Mouse (Mus musculus) hindbrain, embryonic 14.5 days (tissue): ENCODE measurements around the gene Jam2. TPM values are rescaled to one million over a fixed set of nuclear protein-coding genes. Genes with fewer than 3 reads are reported as not detected.

Source experiments
- ATAC-seq: fragments of 200-750 bp; cut with Nextera tagmentation; 2 replicates; pipeline ENCODE4 v1.8.0; 2017; ENCODE audit warnings: moderate number of reproducible peaks, mild to moderate bottlenecking, moderate TSS enrichment, moderate library complexity; ENCODE audit not compliant: low FRiP score
- DNase-seq: peaks from one replicate; pipeline ENCODE4 v3.0.0-alpha.2; 2015; ENCODE audit warnings: low spot score
- H3K27ac ChIP-seq: fragments of 300-500 bp; sonication (generic); 2 replicates; pipeline ENCODE4 v1.5.1; 2014; ENCODE audit warnings: mild to moderate bottlenecking, moderate library complexity
- H3K27me3 ChIP-seq: fragments of 300-500 bp; sonication (generic); 2 replicates; pipeline ENCODE4 v1.6.1; 2014; ENCODE audit warnings: mild to moderate bottlenecking, low read length, mixed read lengths; ENCODE audit not compliant: control insufficient read depth, insufficient read depth
- H3K36me3 ChIP-seq: fragments of 300-500 bp; sonication (generic); replicated peaks from 2 replicates; pipeline ENCODE4 v1.6.1; 2014; ENCODE audit not compliant: control insufficient read depth, insufficient read depth
- H3K4me1 ChIP-seq: fragments of 300-500 bp; sonication (generic); replicated peaks from 2 replicates; pipeline ENCODE4 v1.6.1; 2014; ENCODE audit warnings: antibody characterized with exemption, low read length, mixed read lengths; ENCODE audit not compliant: control insufficient read depth, insufficient read depth
- H3K4me2 ChIP-seq: fragments of 300-500 bp; sonication (generic); replicated peaks from 2 replicates; pipeline ENCODE4 v1.6.1; 2014; ENCODE audit warnings: mild to moderate bottlenecking, moderate library complexity
- H3K4me3 ChIP-seq: fragments of 300-500 bp; sonication (generic); replicated peaks from 2 replicates; pipeline ENCODE4 v1.5.1; 2014; ENCODE audit warnings: mild to moderate bottlenecking, low read length
- H3K9ac ChIP-seq: fragments of 300-500 bp; sonication (generic); 2 replicates; pipeline ENCODE4 v1.6.1; 2014
- H3K9me3 ChIP-seq: fragments of 300-500 bp; sonication (generic); 2 replicates; pipeline ENCODE4 v1.6.1; 2016; ENCODE audit warnings: low read length; ENCODE audit not compliant: control insufficient read depth
- WGBS: fragments of 180-500 bp; shearing (Covaris S2); extraction: QIAGEN DNeasy Blood & Tissue Kit; methylation state at CpG from one replicate; pipeline ENCODE4 v1.1.7; 2014; 5-methylcytosine and 5-hydroxymethylcytosine counted together
- polyA plus RNA-seq: library from polyadenylated mRNA; unstranded; fragments of >200 nt; fragmentation: Nextera tagmentation; extraction: Ambion mirVana; gene quantifications from 2 replicates; pipeline ENCODE4 v1.2.1, GENCODE M21; 2014

The Jam2 gene
- polyA plus RNA-seq, 1 experiment from 2014 or later: 34.0 TPM

GRCm38 (mm10) chr16:84831696-84832095 is 57.8 kb downstream of the Jam2 start:
- Histone ChIP-seq H3K4me2 (no peak overlapping the region), H3K4me3 (no peak overlapping the region), H3K9me3 (no peaks in the 10 kb centered on the region), H3K27me3 (no peaks in the 10 kb centered on the region), H3K9ac (no peak overlapping the region), H3K36me3 (peaks cover 54% of the 10 kb centered on the region), H3K27ac (no peak overlapping the region), H3K4me1 (peaks cover 7% of the 10 kb centered on the region)
- 92% methylated on average over 5 of the region's 5 CpGs for WGBS
- no peak for DNase-seq
- no peak for ATAC-seq

GRCm38 (mm10) chr16:84832736-84833135 is 58.8 kb downstream of the Jam2 start:
- ATAC-seq (no peak), DNase-seq (no peak)
- WGBS: 89% methylated on average over 5 of the region's 5 CpGs

GRCm38 (mm10) chr16:84834344-84834743 is 60.4 kb downstream of the Jam2 start:
- H3K9ac ChIP-seq: peak overlapping the region; percentile 95
- peak overlapping the region; percentile 86 for H3K4me3 ChIP-seq
- DNase-seq: no peak
- H3K4me2 ChIP-seq: peak overlapping the region; percentile 90
- ATAC-seq: no peak
- no peaks in the 10 kb centered on the region for H3K27me3 ChIP-seq
- peaks cover 33% of the 10 kb centered on the region for H3K36me3 ChIP-seq
- no peaks in the 10 kb centered on the region for H3K9me3 ChIP-seq
- H3K27ac ChIP-seq: peak overlapping the region; percentile 94
- under 1% methylated on average over 22 of the region's 22 CpGs for WGBS
- H3K4me1 ChIP-seq: peaks cover 7% of the 10 kb centered on the region

More at GRCm38 (mm10) chr16:84832736-84833135, 58.8 kb downstream of the Jam2 start:
- H3K27ac ChIP-seq: no peak overlapping the region
- H3K4me2 ChIP-seq: no peak overlapping the region
- no peak overlapping the region for H3K9ac ChIP-seq
- H3K9me3 ChIP-seq: no peaks in the 10 kb centered on the region
- H3K27me3 ChIP-seq: no peaks in the 10 kb centered on the region
- H3K4me3 ChIP-seq: no peak overlapping the region
- peaks cover 7% of the 10 kb centered on the region for H3K4me1 ChIP-seq
- peaks cover 44% of the 10 kb centered on the region for H3K36me3 ChIP-seq

DNA sequence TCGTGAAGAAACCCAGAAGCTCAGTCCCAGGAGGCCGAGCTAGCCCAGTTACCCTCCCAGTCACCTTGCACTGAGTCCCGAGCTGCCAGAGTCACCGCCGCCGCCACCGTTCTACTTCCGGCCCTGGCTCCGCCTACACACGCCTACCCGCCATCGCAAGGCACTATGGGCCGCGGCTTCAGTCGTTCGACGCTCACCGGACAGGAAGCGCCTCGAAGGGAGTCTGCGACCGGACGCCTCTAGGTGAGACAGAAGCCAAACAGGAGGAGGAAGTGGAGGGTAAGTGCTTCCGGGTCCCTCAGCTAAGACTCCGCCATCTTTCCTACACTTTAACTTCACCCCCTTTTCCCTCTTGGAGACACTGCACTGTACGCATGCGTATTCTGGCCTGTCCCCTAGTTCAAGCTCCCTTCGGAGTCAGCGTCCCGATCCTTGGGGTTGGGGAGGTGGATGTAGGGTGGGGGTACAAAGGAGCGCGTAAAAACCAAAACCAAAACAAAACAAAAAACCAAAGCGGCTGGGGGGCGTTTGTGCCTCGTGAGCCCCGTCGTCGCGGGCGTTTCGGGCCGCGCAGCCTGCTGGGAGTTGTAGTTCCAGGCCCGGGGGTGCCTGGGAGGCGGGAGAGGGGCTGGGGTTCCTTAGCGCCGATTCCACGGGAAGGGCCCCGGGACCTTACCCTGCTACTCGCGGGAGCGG is 61.0 kb downstream of the Jam2 start, which contains the start of gene Gabpa:
Gabpa (plus strand) TSS at position 181 of the 696 bp plus-strand sequence.
- Histone ChIP-seq H3K4me3 (peak within 1 kb of the TSS; percentile 86), H3K27me3 (no peaks in the 10 kb centered on the region), H3K4me2 (peak within 1 kb of the TSS; percentile 90), H3K27ac (peak within 1 kb of the TSS; percentile 94), H3K4me1 (peaks cover 7% of the 10 kb centered on the region), H3K9ac (peak within 1 kb of the TSS; percentile 95), H3K36me3 (peaks cover 31% of the 10 kb centered on the region), H3K9me3 (no peaks in the 10 kb centered on the region)
- WGBS: under 1% methylated on average over 51 of the region's 52 CpGs
- DNase-seq (peak; percentile 90), ATAC-seq (peak; percentile 96)

DNA sequence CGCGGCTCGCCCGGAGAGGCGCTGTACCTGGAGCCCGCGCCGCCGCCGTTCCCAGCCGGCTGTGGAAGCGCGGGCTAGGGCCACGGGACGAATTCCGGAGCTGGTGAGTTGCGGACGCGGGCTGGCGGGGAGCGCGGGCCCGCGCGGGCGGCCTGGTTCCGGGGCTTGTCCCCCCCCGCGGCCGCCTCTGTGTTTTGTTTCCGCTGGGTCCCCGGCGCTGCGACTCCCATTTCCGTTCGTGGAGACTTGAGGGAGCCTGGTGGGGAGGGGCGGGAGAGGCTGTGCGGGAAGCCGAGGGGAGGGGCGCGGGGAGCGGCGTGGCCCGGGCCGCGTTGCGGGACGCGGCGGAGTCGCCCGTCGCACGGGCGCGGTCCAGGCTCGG is 61.5 kb downstream of the Jam2 start, which contains the start of gene Atp5j:
Atp5j (minus strand) TSS at position 185 of the 382 bp plus-strand sequence.
- ATAC-seq: peak; percentile 73
- WGBS: under 1% methylated on average over 50 of the region's 57 CpGs

DNA sequence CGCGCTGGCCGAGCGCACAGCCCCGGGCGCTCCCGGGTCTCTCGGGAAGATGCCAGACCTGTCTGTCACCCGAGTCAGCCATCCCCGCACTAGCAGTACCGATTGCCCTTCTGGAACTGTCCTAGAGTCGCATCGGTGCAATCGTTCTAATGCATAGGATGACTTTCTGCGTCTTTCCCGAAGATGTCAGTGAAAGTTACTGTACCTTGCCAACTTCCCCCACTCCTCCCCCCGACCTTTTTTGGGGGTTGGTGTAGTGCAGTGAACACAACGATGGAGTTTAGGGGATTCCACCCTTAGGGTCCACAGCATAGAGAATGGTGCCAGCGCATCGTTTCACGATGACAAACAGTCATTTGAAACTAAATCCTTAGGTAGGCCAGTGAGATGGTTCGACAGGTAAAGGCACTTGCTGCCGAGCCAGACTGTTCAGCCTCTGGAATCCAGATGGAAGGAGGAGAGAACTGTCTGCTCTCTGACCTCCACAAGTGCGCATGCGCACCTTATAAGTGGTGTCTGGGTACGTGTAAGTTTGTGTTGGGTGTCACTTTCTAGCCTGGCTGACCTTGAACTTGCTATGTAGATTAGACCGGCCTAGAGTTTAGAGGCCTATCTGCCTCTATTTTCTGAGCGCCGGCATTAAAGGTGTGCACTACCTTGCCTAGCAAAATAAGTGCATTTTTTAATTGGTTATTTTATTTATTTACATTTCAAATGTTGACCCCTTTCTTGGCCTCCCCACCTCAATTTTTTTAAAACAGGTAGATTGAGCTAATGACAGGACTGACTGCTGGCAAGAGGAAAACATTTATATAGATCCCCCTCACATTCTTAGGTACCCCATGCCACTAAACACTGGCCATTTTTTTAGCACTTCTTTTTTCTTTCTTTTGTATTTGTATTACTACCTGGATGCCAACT is 62.2 kb downstream of the Jam2 start:
- Histone ChIP-seq H3K9ac (peak overlapping the region; percentile 95), H3K4me3 (peak overlapping the region; percentile 86), H3K4me1 (peaks cover 7% of the 10 kb centered on the region), H3K27ac (peak overlapping the region; percentile 94), H3K4me2 (peak overlapping the region; percentile 90), H3K27me3 (no peaks in the 10 kb centered on the region), H3K36me3 (peaks cover 29% of the 10 kb centered on the region), H3K9me3 (no peaks in the 10 kb centered on the region)
- ATAC-seq (peak; percentile 1; the same call in 1 of the 2 replicates), DNase-seq (peak; percentile 49)
- WGBS: 8% methylated on average over 29 of the region's 29 CpGs

More for the DNA sequence above, 61.5 kb downstream of the Jam2 start, which contains the start of gene Atp5j:
- Histone ChIP-seq H3K27me3 (no peaks in the 10 kb centered on the region), H3K27ac (peak within 1 kb of the TSS; percentile 94), H3K4me2 (peak within 1 kb of the TSS; percentile 90), H3K36me3 (peaks cover 29% of the 10 kb centered on the region), H3K4me3 (peak within 1 kb of the TSS; percentile 86), H3K9me3 (no peaks in the 10 kb centered on the region), H3K9ac (peak within 1 kb of the TSS; percentile 95), H3K4me1 (peaks cover 7% of the 10 kb centered on the region)
- peak; percentile 68 for DNase-seq

DNA sequence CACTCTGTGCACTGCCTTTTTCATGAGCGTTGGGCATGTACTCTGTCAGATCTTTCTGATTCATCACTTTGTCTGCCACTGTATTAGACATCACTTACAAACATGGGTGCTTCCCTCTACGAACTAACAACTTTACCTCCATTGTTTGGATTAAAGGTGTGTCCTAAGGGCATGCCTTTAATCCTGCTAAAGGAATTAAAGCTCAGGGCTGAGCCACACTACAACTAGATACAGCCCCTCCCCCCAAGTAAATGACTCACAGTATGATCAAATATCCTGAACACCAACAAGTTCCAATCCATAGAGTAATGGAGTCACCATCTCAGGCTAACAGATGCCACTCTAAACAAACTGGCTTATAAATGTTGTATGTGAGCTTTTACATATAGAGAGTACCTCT is 64.7 kb downstream of the Jam2 start:
- Histone ChIP-seq H3K9me3 (no peaks in the 10 kb centered on the region), H3K36me3 (peaks cover 32% of the 10 kb centered on the region), H3K4me2 (no peak overlapping the region), H3K27ac (no peak overlapping the region), H3K4me3 (no peak overlapping the region), H3K27me3 (no peaks in the 10 kb centered on the region), H3K9ac (no peak overlapping the region), H3K4me1 (peaks cover 6% of the 10 kb centered on the region)
- ATAC-seq (no peak), DNase-seq (no peak)
- 92% methylated on average over 2 of the region's 2 CpGs for WGBS

- no peak overlapping the region for H3K4me3 ChIP-seq
- H3K9ac ChIP-seq: no peak overlapping the region
- H3K27me3 ChIP-seq: no peaks in the 10 kb centered on the region
- DNase-seq: no peak
- peaks cover 90% of the 10 kb centered on the region for H3K36me3 ChIP-seq
- H3K4me2 ChIP-seq: no peak overlapping the region
- H3K9me3 ChIP-seq: no peaks in the 10 kb centered on the region
- no peak overlapping the region for H3K27ac ChIP-seq
- no peaks in the 10 kb centered on the region for H3K4me1 ChIP-seq
- 95% methylated on average over 6 of the region's 6 CpGs for WGBS
- no peak for ATAC-seq
Observed at GRCm38 (mm10) chr16:84853492-84853891, 79.6 kb downstream of the Jam2 start.

DNA sequence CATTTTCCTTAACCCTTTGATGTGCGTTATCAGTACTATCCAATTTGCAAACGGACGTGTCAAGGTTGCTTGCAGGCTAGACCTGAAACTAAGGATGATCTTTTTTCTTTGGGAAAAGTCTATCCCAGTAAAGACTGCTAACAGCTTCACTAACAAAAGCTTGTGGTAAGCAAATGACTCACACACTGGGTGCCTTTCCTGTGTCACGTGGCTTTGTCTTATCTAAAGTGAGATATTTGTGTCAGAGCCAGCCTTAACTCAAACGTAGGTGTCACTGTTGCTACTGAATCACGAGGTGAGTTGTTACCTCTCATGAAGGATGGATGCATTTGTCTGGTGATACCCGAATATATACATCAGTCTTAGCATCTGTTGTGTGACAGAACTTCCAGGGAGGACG is 90.7 kb downstream of the Jam2 start:
- 95% methylated on average over 8 of the region's 8 CpGs for WGBS
- no peaks in the 10 kb centered on the region for H3K27me3 ChIP-seq
- ATAC-seq: no peak

More for the DNA sequence above, 90.7 kb downstream of the Jam2 start:
- Histone ChIP-seq H3K9ac (no peak overlapping the region), H3K4me3 (no peak overlapping the region), H3K4me2 (no peak overlapping the region), H3K27ac (no peak overlapping the region), H3K36me3 (peaks cover 28% of the 10 kb centered on the region), H3K9me3 (no peaks in the 10 kb centered on the region), H3K4me1 (no peaks in the 10 kb centered on the region)
- no peak for DNase-seq
